Mouse (Mus musculus): ENCODE measurements at regions not wholly inside any gene's neighbourhood (a gene's known extent, or its start where the extent isn't known, plus 50 kb on each side); places are given as distances from the start of the nearest gene placed in this dataset.
A peak's percentile ranks its signal among the peaks of the same experiment; 100 is the strongest.

DNA sequence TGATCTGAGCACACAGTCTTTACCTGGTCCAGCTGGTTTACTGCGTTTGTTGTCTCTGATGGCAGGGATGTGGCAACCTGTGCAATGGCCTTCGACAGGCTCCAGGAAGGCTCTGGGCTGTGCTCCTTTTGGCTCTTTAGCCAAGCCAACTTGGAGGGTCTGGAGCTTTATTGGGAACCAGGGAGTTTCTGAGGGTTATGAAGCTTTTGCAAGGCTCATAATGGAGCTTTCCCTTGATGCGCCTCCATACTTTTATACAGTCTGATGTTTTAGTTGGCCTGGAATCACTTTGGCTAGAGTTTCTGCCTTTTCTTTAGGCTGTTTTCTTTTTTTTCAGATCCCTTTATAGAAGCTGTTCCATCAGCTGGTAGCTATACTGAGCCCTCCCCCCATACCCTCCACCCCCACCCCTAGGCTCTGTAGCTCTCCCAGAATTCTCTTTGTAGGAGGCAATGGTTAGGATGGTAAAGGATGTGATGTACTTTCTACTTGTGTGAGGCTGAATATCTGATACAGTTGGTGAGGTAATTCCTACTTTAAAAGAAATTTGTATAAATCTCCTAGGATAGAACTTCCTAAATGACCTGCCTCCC is 429.6 kb downstream of the Pik3r1 start:
- no peak for DNase-seq
- intact Hi-C loops (cut with DNase I; ENCODE audit: low total_unique reads) = no loop called here

DNA sequence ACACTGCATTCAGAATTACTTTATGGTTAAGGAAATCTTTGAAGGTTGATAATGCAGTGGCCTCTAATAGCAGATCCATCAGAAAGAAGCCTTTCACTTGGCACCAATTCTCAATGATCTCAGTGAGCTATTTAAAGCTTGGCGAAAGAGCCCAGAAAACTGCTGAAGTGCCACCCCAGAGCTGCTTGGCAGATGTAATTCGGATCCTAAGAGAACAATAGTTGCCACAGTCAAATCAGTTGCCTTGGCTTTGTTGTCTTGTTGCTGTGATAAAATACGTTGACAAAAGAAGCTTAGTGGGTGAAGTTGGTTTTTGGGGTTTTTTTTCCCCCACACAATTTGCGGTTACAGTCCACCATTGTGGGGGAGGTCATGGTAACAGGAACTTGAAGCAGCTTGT is 449.4 kb downstream of the Pik3r1 start:
- DNase-seq = no peak
- intact Hi-C loops (cut with DNase I; ENCODE audit: low total_unique reads) = no loop called here

DNA sequence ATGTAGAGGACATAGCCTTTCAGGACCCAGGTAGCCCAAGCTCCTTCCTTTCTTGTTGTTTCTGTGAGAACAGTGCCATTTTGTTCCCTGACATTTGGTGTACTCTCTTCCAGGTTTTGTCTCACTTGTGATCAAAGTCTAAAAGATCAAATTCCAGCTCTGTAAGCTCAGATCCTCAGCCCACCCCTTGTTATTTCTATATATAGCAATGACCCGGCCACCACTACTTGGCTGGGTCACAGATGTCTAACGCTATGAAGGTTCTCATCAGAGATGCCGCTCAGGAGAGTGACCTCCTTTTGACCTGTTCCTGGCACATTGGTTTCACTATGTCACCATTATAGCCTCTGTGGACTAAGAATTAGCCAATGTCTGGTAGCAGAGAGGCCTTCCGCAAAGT is 451.7 kb downstream of the Pik3r1 start:
- intact Hi-C loops (cut with DNase I; ENCODE audit: low total_unique reads) = no loop called here
- no peak for DNase-seq

DNA sequence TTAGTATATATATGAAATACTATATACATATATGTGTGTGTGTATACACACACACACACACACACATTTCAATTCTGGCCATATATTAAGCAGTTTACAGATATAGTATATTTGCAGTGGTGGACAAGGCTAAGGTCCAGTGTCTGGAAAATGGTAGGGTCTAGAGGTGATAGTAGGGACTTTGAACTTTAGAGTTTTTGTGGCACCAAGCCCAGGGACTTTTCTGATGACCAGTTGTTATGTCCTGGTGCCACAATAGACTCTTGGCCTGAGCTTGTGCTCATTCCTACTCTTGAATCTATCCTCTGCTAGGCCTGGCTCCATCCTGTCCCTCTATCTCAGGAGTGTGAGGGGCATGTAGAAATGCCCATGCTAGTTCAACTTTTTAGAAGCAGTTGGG is 454.0 kb downstream of the Pik3r1 start:
- intact Hi-C loops (cut with DNase I; ENCODE audit: low total_unique reads) = no loop called here

DNA sequence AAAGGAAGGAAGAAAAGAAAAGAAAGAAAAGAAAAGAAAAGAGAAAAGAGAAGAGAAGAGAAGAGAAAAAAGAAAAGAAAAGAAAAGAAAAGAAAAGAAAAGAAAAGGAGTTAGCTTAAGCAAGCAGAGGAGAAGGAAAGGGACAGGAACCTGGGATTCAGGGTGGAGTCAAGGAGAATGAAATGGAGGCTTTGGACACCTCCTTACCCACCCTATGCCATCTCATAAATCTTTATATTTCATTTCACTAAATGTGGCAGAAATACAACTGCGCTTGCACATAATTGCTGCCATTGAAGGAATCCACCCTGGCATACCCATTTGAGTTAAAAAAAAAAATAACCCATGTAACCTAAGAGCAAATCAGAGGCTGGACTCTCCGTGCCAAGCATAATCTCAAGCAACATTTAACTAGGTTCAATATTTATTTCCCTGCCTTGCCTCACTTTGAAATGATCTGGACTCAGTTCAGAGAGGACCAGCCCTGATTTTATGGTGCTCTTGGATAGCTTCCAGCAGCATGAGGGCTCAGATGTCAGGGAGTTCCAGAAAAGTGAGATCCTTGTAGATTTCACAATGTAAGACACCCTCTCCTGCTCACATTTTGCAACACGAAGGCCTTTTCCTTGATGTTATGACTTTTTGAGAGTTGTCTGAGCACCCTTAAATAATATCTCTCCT is 456.2 kb downstream of the Pik3r1 start:
- intact Hi-C loops (cut with DNase I; ENCODE audit: low total_unique reads) = no loop called here
- DNase-seq = peak; percentile 15

More for the DNA sequence above, 454.0 kb downstream of the Pik3r1 start:
- no peak for DNase-seq

DNA sequence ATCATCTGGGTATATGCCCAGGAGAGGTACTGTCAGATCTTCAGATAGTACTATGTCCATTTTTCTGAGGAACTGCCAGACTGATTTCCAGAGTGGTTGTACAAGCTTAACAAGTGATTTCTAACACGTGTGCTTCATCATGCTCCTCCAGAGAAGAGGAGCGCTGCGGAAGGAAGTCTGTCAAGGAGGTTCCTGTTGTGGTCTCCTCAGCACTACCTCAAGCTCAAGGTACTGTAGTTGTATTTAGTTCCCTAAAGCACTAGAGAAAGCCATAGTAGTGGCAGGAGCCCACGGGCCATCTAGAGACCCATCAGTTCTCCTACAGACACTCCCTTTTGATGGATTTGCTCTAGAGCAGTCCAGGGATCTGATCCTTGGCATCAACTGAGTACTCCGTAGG is 459.3 kb downstream of the Pik3r1 start:
- no peak for DNase-seq
- intact Hi-C loops (cut with DNase I; ENCODE audit: low total_unique reads) = no loop called here

DNA sequence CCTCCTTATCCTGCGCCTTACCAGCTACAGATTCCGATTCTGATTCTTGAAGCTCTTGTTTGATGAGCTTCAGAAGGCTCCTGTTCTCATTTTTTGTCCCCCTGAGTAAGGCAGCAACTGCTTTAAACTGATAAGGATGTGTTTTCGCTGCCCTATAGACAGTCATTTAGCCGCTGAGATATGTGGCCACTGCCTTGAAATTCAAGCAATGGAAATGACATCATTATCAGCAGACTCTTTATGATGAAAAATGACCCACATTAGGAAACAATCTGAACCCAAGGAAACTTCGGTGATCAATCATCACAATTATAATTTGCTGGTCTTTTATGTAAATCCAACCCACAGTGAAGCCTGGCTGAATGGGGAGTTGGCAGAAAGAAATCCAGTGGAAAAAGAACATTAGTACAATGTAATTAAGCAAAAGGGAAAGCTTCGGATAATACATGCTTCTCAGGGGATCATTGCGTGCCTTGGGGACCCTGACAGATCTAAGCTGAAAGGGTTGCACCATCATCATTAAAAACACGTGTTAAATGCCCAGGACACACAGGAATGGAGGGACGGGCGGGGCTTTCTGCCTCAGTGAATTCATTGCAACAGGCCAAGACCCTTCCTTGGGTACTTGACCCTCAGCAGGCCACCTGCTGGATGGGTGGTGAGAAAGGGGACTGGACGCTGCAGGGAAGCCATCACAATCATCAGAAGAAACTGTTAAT is 462.2 kb downstream of the Pik3r1 start:
- intact Hi-C loops (cut with DNase I; ENCODE audit: low total_unique reads) = no loop called here
- DNase-seq = no peak

DNA sequence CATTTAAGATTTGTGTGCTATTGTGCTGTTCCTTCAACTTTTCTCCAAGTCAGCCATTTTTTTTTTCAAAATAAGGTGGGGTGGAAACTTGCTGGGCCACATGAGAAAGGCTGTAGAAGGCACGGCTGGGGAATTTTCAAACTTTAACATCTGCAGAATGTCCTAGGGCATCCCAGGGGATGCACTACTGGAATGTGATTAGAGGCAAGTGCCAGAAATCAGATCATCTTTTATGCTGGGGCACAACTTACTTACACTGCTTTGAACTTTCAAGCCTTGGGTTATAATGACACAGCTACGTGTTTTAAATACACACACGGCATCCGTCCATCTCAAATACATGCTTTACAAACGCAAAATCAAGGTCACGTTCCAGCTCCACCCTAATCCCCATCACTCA is 463.0 kb downstream of the Pik3r1 start:
- DNase-seq = no peak
- intact Hi-C loops (cut with DNase I; ENCODE audit: low total_unique reads) = no loop called here

DNA sequence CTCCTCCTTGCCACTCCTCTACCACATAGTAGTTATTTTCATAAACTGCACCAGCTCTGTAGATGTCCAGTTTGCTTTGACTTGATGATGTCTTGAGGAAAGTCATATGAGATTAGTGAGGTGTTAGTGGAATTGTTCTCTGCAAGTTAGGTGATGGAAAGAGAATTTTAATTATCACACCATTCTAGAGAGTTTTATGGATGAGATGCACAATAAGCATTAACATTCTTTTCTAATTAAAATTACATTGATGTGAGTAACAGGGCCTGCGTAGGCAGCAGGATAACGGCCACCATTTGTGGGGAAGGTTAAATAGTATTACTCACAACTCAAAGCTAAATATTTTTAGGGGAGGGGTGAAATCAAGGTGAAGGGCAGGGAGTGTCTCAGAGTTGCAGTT is 466.7 kb downstream of the Pik3r1 start:
- no peak for DNase-seq
- intact Hi-C loops (cut with DNase I; ENCODE audit: low total_unique reads) = no loop called here

DNA sequence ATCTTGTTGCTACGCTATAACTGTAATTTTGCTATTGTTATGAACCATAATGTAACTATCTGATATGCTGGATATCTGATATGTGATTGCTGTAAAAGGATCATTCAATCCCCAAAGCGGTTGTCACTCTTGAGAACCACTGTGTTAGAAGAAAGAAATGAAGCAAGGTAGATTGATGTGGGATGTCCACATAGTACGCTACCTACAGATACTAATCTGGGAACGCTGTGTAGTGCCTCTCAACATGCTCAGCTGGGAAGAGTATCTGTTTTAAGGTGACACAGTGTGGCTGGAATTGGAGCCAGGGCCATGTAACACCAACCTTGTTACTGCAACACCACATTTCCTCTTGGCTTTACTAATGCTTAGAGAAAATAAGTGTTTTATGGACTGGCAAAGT is 456.2 kb upstream of the Slc30a5 start:
- no peak for DNase-seq
- intact Hi-C loops (cut with DNase I; ENCODE audit: low total_unique reads) = no loop called here

DNA sequence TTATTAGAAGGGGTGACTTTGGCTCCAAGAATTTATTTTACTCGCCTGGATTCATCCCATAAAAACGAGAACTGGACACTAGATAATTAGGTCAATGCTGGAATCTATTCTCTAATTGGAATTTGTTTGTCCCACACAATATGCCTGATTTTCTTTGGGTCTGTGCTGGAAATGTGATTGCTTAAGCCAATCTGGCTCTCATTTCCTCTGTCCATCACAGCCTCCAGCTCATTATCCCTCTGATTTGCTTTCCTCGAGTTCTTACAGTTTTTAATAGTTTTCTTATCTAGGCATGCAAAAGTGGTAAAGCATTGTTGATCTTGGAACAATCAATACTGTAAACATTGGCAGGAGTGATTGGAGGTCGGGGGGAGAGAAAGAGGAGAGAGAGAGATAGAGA is 453.9 kb upstream of the Slc30a5 start:
- no peak for DNase-seq
- intact Hi-C loops (cut with DNase I; ENCODE audit: low total_unique reads) = no loop called here

DNA sequence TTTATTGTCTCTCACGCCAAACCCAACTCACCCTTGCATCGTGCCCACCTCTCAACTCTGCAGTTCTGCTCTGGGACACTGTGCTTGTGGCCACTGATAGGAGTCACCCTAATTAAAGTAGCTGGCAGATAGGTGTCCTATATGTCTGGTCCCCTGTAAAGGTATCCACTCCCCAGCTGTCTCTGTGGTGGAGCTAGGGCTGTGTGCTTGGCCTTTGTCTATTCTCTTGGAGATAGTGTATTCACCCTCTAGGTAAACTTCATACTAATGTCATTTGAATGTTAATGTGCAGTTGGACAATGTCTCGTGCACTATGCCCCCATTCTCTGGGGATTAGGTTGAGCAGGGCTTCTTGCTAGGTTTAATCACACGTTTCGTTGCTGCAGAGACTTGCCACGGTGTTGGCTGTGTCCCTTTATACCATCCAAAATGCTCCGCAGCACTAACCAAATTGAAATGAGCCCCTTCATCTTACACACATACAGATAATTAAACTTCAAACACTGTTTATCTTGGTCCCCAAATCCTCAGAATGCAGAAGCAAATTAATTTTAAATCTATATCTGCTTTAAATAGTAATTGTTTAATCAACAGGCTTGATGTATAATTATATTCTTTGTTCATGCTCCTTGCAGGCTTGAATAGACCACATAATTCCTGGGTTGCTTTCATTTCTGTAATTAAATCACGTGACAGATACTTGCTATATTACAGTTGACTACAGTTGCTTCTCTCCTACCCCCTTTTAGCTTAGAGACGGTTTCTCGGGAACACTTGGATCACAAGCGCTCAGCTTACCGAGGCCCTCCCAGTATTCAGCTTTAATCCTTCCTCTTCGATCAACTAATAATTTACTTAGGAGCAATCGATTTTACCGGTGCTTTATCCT is 453.0 kb upstream of the Slc30a5 start:
- intact Hi-C loops (cut with DNase I; ENCODE audit: low total_unique reads) = no loop called here
- no peak for DNase-seq

DNA sequence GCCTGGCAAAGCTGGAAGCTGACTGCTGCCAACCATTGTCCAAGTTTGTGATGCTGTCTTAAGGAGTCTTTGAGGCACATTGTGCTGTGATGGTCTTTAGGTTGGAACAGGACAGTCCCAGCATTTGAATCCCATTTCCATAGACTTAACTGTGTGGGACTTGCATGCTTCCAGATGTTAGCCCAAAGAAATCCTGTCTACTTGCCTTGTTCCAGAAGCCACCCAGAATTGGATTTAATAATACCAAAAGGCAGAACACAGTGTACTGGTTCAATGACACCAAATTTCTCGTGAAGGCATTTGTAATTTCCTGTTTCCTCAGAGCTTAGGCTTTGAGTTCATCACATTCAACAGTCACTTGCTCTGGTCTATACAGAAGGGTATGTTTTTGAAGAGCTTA is 444.9 kb upstream of the Slc30a5 start:
- intact Hi-C loops (cut with DNase I; ENCODE audit: low total_unique reads) = loop anchor here (10.0 kb wide), 1 partner anchor 73 kb away; no protein-coding TSS in a partner anchor
- no peak for DNase-seq

DNA sequence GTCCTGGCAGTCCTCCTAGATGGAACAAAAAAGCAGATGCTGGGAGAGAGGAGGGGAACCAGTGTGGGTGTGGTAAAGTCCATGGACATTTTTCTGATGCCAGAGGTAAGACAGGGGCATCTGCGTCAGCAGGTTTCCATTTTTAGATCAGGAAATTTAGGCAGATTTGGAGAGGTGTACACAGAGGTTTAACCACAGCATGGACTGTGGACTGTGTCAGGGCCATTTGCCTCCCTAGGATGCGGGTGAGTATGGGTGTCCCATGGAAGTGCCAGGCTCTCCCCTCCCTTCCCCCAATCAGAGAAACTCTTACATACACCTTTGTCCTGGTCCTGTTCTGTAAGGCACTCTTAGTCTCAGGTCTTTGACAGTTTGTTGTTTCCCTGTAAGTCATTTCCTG is 443.5 kb upstream of the Slc30a5 start:
- intact Hi-C loops (cut with DNase I; ENCODE audit: low total_unique reads) = loop anchor here (10.0 kb wide), 1 partner anchor 72 kb away; no protein-coding TSS in a partner anchor
- DNase-seq = no peak

DNA sequence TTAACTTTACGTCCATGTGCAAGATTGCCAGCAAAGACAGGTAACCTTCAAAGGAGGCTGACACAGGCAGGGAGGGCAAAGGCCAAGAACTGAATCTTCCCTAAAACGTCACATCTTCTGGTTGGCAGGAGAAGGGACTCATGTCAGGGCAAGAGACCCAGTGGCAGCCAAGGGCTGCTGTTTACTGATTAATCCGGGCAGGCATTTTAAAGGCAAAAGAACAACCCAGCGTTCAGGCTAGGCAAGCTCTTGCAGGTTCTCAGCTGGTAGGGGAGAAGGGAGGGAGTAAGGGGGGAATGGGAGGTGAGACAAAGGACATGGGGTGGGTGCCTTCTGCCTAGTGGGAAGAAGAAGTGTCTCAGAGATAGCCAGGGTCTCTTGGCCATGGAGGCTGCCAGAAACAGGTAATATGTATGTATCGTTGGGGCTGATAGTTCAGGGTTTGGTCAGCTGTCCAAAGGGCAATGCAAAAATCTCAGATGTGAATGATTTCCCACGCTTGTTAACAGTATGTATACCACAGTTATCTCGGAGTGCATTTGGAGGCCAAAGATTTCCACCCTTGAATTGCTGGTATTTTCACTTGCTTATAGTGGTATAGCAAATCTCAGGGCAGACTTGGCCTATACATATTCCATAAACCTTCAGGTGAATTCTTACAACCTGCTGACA is 441.4 kb upstream of the Slc30a5 start:
- DNase-seq = no peak
- intact Hi-C loops (cut with DNase I; ENCODE audit: low total_unique reads) = loop anchor here (10.0 kb wide), 1 partner anchor 70 kb away; no protein-coding TSS in a partner anchor

DNA sequence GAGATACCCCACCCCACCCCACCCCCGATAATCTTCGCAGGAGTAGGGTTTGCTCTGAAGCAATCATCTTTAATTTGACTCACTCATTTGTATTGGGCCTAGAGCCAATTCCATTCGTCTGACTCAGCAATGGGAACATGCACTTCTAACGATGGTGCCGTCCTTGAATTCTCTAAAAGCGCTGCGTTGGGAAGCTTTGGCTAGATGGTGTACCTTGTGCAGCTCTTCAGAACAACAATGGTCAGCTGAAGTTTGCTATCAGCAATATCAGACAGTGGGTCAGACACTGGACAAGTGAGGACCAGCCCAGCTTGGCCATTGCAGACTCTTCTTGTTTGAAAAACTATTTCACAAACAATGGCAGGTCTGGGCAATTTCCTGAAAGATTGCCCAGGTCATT is 440.1 kb upstream of the Slc30a5 start:
- intact Hi-C loops (cut with DNase I; ENCODE audit: low total_unique reads) = loop anchor here (10.0 kb wide), 1 partner anchor 69 kb away; no protein-coding TSS in a partner anchor
- no peak for DNase-seq

DNA sequence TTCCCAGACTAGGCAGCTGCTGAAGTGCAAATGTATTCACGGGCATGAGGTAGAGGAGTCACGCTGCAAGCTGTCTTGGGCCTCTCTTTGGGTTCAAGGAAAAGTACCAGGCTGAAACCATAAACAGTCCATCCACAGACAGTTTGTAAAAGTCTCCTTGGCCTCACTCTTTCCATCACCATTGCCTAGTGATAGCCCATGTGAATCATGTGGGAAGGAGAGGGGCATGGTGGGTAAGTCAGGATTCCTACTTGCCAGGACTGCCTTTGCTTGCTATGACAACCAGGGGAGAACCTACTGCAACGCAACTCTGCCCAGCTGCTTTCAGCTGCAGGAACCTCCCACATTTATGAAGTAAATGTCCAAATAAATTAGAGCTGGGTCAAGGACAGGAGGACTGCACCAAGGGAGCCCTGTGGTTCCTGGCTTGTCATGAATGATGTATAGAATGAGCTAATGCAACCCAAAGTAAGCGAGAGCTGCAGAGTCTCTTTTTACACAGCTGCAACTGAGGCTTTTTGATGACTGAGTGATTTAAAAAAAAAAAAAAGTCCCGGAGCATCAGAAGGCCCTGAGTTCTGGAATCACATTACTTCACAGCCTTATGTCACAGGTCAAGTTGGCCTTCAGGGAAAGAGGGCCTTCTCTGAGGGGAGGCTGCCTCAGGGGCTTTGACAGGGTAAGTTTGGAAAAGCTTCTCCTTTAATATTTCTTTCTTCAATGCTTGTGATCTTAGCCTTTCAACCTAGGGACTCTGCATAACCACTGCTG is 420.7 kb upstream of the Slc30a5 start:
- no peak for DNase-seq
- intact Hi-C loops (cut with DNase I; ENCODE audit: low total_unique reads) = no loop called here

DNA sequence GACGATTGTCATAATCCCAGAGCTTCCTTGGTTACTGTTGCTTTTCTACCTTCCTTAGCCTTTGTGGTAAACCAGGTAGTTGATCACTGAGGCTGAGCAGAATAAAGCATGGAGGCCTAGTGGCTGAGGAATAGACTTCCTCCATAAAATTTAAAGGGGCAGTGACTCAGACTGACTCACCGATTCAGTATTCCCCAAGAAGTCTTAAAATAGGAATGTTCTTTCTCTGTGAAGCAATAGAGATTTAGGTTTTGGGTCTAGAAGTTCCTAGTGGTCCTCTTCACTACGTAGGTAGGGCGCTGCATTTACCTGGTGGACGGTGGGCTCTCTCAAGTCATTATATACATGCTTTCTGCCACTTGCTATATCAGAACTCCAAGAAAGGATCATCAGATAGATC is 416.1 kb upstream of the Slc30a5 start:
- intact Hi-C loops (cut with DNase I; ENCODE audit: low total_unique reads) = no loop called here
- DNase-seq = no peak

DNA sequence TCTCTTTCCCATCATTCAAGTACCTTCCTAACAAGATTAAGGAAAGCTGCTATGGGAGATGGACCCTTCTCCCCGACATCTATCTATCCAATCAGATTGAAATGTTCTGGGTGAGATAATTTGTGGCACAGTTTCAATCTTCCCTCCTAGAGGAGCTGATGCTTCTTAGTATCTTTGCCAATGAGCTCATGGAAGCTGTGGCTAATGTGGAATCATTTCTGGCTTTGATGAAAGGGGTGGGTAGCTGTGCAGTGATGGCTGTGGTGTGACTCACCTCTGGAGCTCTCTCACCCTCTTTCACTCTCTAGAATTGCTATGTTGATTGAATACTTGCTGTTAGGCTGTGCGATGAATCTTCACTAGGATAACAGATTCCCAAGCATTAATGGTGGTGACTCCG is 411.1 kb upstream of the Slc30a5 start:
- DNase-seq = no peak
- intact Hi-C loops (cut with DNase I; ENCODE audit: low total_unique reads) = no loop called here

Data from gastrocnemius, postnatal 14 days (tissue).